Mouse (Mus musculus) monocyte, adult 2 months (primary cell): Measurements from ENCODE around the gene Fem1b.

ENCODE experiments used
- DNase-seq, 2 experiments: peaks; one replicate each; pipeline ENCODE4 v3.0.0; 2022; ENCODE audit warnings: low spot score in 2 of 2, low read depth in 1 of 2

Fem1b gene

DNA sequence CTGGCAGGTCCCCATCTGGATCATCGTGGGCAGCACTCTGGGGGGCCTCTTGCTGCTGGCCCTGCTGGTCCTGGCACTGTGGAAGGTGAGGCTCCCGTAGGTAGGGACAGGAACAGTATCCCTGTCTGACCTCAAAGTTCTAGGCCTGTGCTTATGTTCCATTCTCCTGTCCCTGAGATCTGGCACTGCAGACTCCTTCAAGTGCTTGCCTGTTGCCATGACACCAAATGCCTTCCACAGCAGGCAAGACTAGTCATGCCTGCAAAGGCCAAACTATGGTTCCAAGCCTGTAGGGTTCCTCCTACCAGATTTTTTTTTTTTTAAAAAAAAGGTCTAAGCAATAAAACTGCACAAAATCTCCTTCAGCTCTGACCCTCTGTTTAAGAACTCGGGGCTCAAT is 29.8 kb downstream of the Fem1b start:
- no peak for DNase-seq

DNA sequence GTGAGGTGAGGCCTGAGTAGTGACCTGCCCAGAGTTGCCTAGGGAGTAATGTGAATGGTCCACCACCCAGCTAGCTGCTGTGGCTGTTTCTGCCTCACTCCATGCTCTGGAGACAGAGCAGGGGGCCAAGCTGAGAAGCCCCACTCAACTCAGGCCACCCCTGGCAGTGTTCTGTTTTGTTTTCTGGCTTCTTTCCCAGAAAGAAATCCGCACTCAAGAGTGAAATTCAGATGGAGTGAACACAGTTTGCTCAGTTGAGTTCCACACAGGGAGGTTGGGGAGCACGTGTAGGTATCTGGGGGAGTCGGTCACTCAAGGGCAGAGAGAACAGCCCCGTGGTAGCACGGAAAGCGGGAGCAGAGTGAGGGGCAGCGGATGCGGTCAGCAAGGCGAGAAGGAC is 33.0 kb downstream of the Fem1b start:
- DNase-seq: no peak

DNA sequence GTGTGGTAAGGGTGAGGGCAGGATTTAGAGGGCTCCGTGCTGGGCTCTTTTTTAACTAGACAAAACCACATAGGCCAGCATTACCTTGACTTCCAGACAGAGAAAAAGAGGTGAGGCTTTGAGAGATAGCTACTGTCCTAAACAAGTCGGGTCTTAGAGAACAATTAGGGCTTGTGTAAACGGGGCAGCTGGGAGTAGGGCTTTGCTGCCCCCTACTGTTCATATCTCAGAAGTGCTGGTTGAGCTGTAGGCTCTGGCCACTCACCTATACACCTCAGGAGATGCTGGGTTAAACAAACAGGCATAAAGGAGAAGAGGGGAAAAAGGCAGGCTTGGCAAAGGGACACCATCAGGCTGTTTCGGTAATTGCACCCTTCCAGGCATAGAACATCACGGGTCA is 34.3 kb downstream of the Fem1b start:
- DNase-seq: peak in 1 of 2 experiments; percentile 6

DNA sequence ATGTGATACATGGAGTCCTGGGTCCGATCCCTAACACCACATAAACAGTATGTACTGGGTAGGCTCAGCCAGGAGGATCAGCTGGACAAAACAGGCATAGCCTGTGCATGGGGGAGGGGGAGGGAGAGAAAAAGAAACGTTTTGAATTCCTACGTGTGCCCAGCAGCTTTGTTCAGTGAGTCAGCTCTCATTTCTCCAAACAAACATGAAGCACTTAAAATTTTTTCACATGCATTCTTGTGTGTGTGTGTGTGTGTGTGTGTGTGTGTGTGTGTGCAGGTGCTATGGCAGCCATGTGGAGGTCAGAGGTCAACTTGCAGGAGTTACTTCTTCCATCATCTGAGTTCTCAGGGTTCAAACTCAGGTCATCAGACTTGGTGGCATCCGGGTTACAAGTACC is 36.3 kb downstream of the Fem1b start:
- DNase-seq: no peak

DNA sequence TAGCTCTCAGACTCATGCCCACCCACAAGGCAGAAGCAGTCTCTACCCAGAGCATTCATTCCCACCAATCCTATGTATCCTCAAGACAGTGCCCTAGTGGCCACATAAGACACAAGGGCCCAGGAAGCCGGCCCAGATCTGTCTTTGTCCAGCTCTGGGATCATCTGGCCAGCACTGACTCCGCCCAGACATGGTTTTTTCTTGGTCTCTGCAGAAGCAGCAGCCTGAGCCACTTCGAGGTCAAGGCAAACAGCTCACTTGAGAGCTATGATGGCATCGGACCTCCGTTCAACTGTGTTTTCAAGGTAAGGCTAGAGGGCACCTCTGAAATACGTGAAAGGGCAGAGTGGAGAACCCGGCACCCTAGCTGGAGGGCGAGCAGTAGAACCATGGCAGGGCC is 39.0 kb downstream of the Fem1b start:
- DNase-seq: no peak

DNA sequence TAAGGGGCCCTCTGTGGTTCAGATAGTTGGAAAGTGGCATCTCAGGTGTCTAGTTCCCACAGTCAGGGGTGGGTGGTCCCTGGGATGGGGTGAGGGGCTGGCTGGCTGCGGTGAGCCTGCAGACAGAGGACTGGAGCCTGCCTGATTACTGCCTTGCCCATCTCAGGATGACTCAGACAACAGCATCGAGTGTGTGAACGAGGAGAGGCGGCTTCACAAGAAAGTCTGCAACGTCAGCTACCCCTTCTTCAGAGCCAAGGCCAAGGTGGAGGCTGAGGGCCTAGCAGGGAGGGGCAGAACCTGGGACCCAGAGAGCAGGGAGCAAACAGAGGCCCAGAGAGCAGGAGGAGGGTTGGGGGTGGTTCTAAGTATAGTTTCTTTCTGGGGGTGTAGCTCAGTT is 43.4 kb downstream of the Fem1b start:
- no peak for DNase-seq

DNA sequence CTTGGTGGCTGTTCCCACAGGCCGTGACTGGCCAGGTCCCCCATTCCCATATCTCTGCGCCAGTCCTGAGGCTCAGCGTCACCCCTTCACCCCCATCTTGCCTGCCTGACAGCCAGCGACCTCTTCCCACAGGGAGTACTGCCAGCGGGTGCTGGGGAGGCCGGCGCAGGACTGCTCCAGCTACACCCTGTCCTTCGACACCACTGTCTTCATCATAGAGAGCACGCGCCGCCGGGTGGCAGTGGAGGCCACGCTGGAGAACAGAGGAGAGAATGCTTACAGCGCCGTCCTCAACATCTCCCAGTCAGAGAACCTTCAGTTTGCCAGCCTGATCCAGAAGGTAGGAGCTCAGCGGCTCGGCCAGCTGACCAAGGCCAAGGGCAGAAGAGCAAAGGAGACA is 44.3 kb downstream of the Fem1b start:
- DNase-seq: no peak

DNA sequence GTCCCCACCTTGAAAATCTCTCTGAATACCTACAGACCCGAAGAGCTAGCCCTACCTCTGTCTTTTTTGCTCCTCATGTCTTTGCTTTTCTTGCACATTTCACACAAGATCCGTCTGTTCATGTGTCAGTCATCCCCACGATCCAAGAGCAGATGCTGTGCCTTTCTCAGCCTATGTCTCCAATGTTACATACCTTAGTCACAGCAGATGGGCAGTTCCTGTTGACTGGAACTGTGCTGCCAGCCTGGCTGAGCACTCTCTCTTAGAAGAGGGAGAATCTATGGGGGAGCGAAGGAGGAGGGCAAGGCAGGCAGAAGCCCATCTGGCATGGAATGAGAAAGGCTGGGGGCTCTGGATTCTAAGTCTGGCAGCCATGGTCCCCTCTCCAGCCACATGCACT is 46.4 kb downstream of the Fem1b start:
- DNase-seq: no peak

DNA sequence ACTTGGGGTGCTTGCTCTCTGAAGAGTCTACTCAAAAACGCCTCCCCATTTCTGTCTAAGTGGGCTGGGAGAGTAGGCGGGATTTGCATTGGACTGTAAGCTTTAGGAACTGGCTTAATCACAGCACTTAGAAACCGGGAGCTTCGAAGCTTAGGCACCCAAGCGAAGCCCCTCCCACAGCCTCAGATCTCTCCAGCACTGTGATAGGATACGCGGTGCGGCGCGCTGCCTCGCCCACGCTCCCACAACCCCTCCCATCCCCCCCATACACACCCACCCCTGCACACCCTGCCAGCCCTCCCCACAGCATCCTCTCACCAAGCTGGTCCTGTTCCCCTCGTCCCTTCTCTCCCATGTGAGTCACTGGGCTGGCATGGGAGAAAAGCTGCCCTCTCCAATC is 48.3 kb downstream of the Fem1b start:
- DNase-seq: no peak

DNA sequence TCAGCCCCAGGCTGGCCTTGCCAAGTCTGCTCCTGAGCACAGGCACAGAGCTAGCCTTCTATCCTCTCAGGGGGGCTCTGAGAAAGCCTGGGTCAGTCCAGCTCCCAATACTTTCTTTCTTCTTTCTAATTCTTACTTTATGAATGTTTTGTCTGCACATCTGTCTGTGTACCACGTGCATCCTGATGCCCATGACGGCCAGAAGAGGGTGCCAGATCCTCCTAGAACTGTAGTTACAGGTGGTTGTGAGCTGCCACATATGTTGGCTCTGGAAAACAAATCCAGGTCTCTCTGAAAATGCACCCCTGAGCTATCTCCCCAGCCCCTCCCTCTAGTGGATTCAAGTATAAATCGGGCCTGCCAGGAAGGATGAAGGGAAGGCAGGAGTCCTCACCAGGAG is 52.1 kb downstream of the Fem1b start:
- no peak for DNase-seq

DNA sequence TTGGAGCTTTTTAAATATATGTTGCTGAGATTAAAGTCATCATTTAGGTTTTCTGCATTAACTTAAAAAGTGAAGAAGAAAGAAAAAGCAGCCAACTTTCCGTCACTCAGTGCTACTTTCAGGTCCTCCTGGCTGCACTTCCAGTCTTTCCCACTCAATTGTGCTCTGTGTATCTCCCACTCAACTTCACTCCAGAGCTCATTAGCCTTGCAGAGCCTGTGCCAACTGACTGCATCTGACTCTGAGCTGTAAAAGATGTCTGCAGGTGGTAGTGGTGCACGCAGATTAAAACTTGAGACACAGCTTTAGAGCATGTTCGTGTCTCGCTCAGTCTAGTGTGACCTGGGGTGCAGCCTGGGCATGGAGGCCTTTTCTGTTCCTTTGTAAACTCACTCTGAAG is 53.4 kb downstream of the Fem1b start:
- DNase-seq: no peak

DNA sequence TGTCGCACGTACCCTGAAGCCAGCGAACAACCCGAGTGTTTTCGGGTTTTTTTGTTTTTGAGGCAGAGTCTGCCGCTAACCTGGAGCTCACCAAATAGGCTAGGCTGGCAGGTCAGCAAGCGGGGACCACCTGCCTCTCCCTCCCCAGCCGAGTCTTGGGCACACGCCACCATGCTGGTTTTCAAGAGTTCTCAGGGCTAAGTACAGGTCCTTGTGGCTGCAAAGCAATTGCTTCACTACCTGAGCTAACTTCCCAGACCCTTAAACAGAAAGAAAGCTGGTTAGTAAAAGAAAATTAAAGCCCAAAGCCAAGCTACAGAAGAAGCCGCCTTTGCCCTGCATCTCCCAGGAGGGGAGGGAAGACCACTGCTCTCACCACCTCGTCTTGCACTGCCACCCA is 61.4 kb downstream of the Fem1b start:
- no peak for DNase-seq

DNA sequence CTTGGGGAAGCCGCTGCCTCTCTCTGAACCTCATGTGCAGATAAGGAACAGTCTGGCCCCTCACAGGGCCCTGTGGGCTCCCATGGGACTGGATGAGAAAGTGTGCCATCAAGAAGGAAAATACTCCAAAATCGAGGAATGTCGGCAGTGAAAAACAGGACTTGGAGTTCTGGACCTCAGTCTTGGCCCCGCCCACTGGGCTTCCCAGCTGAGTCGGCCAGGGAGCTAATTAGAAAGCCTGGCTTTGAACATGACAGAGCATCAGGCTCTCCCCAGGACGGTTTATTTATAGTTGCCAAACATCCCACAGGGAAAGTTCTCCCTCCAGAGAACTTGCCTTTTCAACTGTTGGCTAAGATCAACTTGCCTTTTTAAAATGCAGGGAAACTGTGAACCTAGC is 62.1 kb downstream of the Fem1b start:
- no peak for DNase-seq

DNA sequence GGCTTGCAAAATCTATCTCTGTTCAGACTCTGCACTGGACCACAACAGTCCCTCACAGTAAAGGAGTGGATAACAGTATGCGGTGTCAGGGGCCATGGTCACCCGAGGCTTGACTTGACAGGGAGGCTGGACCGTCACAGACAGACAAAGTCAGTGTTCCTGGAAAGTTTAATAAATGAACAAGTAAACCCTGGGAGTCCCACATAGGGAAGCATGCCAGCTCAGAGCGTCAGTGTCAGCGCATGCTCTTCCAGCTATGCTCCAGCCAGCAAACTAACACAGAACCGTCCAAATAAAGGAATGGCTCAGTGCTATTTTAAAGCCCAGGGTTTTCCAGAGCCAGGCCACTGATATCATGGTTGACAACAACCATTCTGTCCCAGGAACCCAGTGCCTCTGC is 65.1 kb downstream of the Fem1b start:
- DNase-seq: no peak

DNA sequence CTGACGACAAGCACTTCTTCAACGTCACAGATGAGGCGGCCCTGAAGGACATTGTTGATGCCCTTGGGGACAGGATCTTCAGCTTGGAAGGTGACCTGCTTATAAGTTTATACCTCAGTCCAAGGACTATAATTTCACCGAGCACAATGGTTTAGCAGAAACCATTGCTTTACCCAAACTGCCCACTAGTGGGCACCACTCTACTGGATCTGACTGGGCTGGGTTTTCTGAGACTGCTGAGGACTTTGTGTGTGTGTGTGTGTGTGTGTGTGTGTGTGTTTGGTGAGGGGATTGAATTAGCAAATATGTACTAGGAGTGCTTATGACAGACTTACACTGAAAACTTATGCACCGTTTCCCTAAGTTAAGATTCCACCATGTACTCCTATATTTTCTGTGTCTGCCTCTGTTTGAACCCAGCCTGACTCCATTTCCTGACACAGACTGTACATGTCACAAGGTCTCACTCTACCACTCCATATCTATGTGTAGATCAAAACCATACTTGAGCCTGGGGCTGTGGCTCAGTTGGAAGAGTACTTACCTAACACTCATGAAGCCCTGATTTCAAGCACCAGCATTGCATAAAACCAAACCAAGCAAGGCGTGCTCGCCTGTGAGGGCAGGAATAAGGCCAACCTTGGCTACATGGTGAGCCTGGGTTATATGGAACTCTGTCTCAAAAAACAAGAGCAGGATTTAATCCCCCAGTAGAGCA is 67.0 kb downstream of the Fem1b start:
- DNase-seq: no peak
